Mouse (Mus musculus): ENCODE results near the gene Mnat1. TPM values are rescaled to one million over a fixed set of nuclear protein-coding genes. Genes with fewer than 3 reads are reported as not detected.

The Mnat1 gene
- total RNA-seq, 2 experiments from 2014 or later, result 22.6 to 22.9 TPM

GRCm38 (mm10) chr12:73300531-73300930, 177.0 kb downstream of the Mnat1 start:
- DNase-seq (ENCODE audit: low spot score in 2 of 2), result no peak

- no peak for DNase-seq (ENCODE audit: low spot score in 2 of 2)
These were observed 181.1 kb downstream of the Mnat1 start for GRCm38 (mm10) chr12:73304636-73305035.

GRCm38 (mm10) chr12:73307750-73308149, 184.2 kb downstream of the Mnat1 start:
- no peak for DNase-seq (ENCODE audit: low spot score in 2 of 2)

GRCm38 (mm10) chr12:73308711-73309110, 185.2 kb downstream of the Mnat1 start:
- no peak for DNase-seq (ENCODE audit: low spot score in 2 of 2)

GRCm38 (mm10) chr12:73317706-73318686, 194.5 kb downstream of the Mnat1 start:
- DNase-seq (ENCODE audit: low spot score in 2 of 2), result no peak

Other genes starting within 250 kb of the Mnat1 start
- not detected for gene Six6, start 183.8 kb upstream of the Mnat1 start, total RNA-seq (2021)
- 10 to 100 TPM; 10.1 to 10.2 TPM for gene 4930447C04Rik, start 182.9 kb upstream of the Mnat1 start, total RNA-seq (2021)
- under 1 TPM; 0.40 to 0.42 TPM for gene Six1, start 69.8 kb upstream of the Mnat1 start, total RNA-seq (2021)
- gene Six4, start 10.3 kb upstream of the Mnat1 start, total RNA-seq (2021), result 1 to 10 TPM; 2.9 to 3.9 TPM
- 10 to 100 TPM; 13.1 to 16.8 TPM for gene Trmt5, start 163.0 kb downstream of the Mnat1 start, total RNA-seq (2021)
- 10 to 100 TPM in 1 of 2 experiments, 1 to 10 TPM in 1; 8.8 to 13.9 TPM for gene Slc38a6, start 163.1 kb downstream of the Mnat1 start, total RNA-seq (2021)